Mouse (Mus musculus): ENCODE results near the gene Fam169b. TPM values are rescaled to one million over a fixed set of nuclear protein-coding genes. Genes with fewer than 3 reads are reported as not detected.
A peak's percentile ranks its signal among the peaks of the same experiment; 100 is the strongest.
"Not testable (repeated sequence)": the region's sequence is repeated elsewhere in the genome, so short reads cannot be mapped to it uniquely, and the experiment has no call there.

Gene Fam169b
- polyA plus RNA-seq, 1 experiment: 114 TPM

DNA sequence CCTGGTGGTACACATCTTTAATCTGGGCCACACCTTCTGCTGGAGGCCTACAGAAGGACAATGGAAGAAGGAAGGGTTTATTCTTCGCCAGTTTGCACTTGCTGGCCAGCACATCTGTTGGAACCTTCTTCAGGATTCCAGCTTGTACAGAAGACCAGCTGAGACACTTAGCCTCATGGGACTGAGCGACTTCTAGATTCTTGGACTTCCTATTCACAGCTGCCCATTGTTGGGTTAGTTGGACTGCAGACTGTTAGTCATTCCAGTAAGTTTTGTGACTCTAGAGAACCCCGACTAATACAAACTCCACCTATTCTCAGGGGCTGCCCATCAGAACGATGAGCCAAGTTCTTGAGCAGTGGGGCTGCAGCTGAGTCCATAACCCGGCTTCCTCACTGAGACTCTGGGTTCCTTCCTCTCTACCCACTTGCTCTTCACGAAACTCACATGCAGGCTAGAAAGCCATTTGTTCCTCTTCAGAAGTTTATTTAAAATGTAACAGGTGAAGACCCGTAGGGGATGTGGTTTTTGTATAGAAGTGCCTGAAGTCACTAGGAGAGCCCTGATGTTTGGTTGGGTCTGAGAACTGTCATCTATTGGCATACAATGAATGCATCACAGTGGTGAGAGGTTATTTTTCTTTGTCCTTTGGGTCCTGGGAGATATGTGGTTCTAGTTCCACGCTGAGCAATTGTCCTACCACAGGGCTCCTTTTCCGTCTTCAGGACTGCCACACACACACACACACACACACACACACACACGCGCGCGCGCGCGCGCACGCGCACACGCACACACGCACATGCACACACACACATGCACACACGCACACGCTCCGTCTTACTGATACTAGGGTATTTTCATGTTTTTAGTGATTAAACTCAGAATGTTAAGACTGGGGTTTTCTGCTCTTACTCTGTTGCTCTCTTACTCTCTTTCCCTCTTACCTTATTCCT lies 13.2 kb downstream of the Fam169b start:
- DNase-seq: peak; percentile 66
- Histone ChIP-seq H3K27me3 (ENCODE audit: control insufficient read depth, insufficient read depth, low read length) (no peaks in the 10 kb centered on the region), H3K27ac (ENCODE audit: control insufficient read depth, insufficient read depth, low read length) (peak overlapping the region; percentile 96), H3K36me3 (ENCODE audit: control insufficient read depth, insufficient read depth, low read length) (0 out of 2 replicates have a peak, but pooled peaks cover 6% of the 10 kb centered on the region), H3K4me1 (replicated peaks; ENCODE audit: control insufficient read depth, insufficient read depth, low read length) (peaks cover 59% of the 10 kb centered on the region), H3K4me3 (ENCODE audit: control insufficient read depth, insufficient read depth, low read length) (peak overlapping the region; percentile 16)
- TF ChIP-seq POLR2A (IDR thresholded peaks at IDR 0.05; ENCODE audit: control insufficient read depth, extremely low read depth, insufficient read depth, low read length, poor library complexity) (no peak), CTCF (IDR thresholded peaks at IDR 0.05; ENCODE audit: borderline replicate concordance, control insufficient read depth, extremely low read depth, insufficient read depth, low read length, poor library complexity) (no peak)
- WGBS: 67% methylated on average over 24 of the region's 24 CpGs

DNA sequence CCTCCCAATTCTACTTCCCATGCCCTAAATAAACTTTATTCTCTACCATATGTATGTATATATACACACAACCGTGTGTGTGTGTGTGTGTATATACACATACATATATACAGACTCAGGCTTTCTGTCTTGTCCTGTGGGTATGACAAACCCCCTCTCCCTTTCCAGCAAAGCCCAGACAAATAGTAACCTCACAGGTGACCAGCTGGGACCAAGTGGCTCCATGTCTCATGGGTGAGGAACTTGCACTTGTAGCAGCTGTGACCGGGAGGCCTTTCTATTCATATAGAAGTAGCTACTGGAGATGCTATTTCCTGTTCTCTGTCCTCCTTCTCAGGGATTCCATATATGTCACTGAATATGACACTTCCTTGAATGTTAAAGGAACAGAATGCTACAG lies 13.9 kb downstream of the Fam169b start:
- DNase-seq: no peak
- Histone ChIP-seq H3K4me1 (replicated peaks; ENCODE audit: control insufficient read depth, insufficient read depth, low read length) (peaks cover 58% of the 10 kb centered on the region), H3K36me3 (ENCODE audit: control insufficient read depth, insufficient read depth, low read length) (0 out of 2 replicates have a peak, but pooled peaks cover 6% of the 10 kb centered on the region), H3K27ac (ENCODE audit: control insufficient read depth, insufficient read depth, low read length) (peak overlapping the region; percentile 96), H3K27me3 (ENCODE audit: control insufficient read depth, insufficient read depth, low read length) (no peaks in the 10 kb centered on the region), H3K4me3 (ENCODE audit: control insufficient read depth, insufficient read depth, low read length) (peak overlapping the region; percentile 33; the same call in 1 of the 2 replicates)
- WGBS: 34% methylated on average over 2 of the region's 2 CpGs
- TF ChIP-seq CTCF (IDR thresholded peaks at IDR 0.05; ENCODE audit: borderline replicate concordance, control insufficient read depth, extremely low read depth, insufficient read depth, low read length, poor library complexity): no peak
- no peak for TF ChIP-seq POLR2A (IDR thresholded peaks at IDR 0.05; ENCODE audit: control insufficient read depth, extremely low read depth, insufficient read depth, low read length, poor library complexity)

DNA sequence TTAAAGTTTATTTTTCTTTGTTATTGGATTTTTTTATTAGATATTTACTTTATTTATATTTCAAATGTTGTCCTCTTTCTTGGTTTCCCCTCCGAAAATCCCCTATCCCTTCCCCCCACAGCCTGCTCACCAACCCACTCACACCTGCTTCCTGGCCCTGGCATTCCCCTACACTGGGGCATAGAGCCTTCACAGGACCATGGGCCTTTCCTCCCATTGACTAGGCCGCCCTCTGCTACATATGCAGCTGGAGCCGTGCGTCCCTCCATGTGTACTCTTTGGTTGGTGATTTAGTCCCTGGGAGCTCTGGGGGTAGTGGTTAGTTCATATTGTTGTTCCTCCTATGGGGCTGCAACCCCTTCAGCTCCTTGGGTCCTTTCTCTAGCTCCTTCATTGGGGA lies 14.4 kb downstream of the Fam169b start:
- not testable (repeated sequence) for H3K27me3 ChIP-seq (ENCODE audit: control insufficient read depth, insufficient read depth, low read length)
- 28% methylated on average over 4 of the region's 4 CpGs for WGBS

DNA sequence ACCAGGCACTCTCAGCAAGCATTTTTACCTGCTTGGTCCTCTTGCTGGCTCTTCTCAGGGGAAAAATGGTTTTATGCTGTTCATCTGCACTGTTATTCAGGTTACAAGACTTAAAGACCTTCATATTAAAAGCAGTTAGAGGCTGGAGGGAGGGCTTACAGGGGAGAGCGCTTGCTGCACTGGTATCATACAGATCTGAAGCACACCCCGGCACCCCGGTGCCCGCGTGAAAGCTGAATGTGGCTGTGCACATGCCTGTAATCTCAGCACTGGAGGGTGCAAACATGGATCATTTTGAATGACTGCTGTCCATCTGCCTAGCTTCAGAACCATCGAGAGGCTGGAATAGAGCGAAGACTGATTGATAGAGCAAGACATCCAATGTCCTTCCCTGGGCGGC lies 15.4 kb downstream of the Fam169b start:
- no peak for DNase-seq
- Histone ChIP-seq H3K27me3 (ENCODE audit: control insufficient read depth, insufficient read depth, low read length) (no peaks in the 10 kb centered on the region), H3K27ac (ENCODE audit: control insufficient read depth, insufficient read depth, low read length) (peak overlapping the region; percentile 49)

More for the DNA sequence above, 14.4 kb downstream of the Fam169b start:
- peak overlapping the region; percentile 96 for H3K27ac ChIP-seq (ENCODE audit: control insufficient read depth, insufficient read depth, low read length)
- peak; percentile 51 for DNase-seq
- H3K4me3 ChIP-seq (ENCODE audit: control insufficient read depth, insufficient read depth, low read length): peak overlapping the region; percentile 29
- H3K4me1 ChIP-seq (replicated peaks; ENCODE audit: control insufficient read depth, insufficient read depth, low read length): peaks cover 62% of the 10 kb centered on the region
- H3K36me3 ChIP-seq (ENCODE audit: control insufficient read depth, insufficient read depth, low read length): not testable (repeated sequence)

GRCm38 (mm10) chr7:68291603-68292002 lies 18.0 kb downstream of the Fam169b start:
- DNase-seq: no peak
- TF ChIP-seq POLR2A (IDR thresholded peaks at IDR 0.05; ENCODE audit: control insufficient read depth, extremely low read depth, insufficient read depth, low read length, poor library complexity) (no peak), CTCF (IDR thresholded peaks at IDR 0.05; ENCODE audit: borderline replicate concordance, control insufficient read depth, extremely low read depth, insufficient read depth, low read length, poor library complexity) (no peak)
- H3K27ac ChIP-seq (ENCODE audit: control insufficient read depth, insufficient read depth, low read length): peak overlapping the region; percentile 69

More for the DNA sequence above, 15.4 kb downstream of the Fam169b start:
- WGBS: 67% methylated on average over 8 of the region's 8 CpGs
- H3K4me3 ChIP-seq (ENCODE audit: control insufficient read depth, insufficient read depth, low read length): no peak overlapping the region
- 0 out of 2 replicates have a peak, but pooled peaks cover 4% of the 10 kb centered on the region for H3K36me3 ChIP-seq (ENCODE audit: control insufficient read depth, insufficient read depth, low read length)
- peaks cover 64% of the 10 kb centered on the region for H3K4me1 ChIP-seq (replicated peaks; ENCODE audit: control insufficient read depth, insufficient read depth, low read length)
- TF ChIP-seq POLR2A (IDR thresholded peaks at IDR 0.05; ENCODE audit: control insufficient read depth, extremely low read depth, insufficient read depth, low read length, poor library complexity) (no peak), CTCF (IDR thresholded peaks at IDR 0.05; ENCODE audit: borderline replicate concordance, control insufficient read depth, extremely low read depth, insufficient read depth, low read length, poor library complexity) (no peak)

GRCm38 (mm10) chr7:68293997-68294789 lies 20.6 kb downstream of the Fam169b start:
- H3K4me3 ChIP-seq (ENCODE audit: control insufficient read depth, insufficient read depth, low read length): 0 out of 2 replicates have a peak overlapping the region, but pooled peaks have one; percentile 10
- H3K36me3 ChIP-seq (ENCODE audit: control insufficient read depth, insufficient read depth, low read length): no peaks in the 10 kb centered on the region
- WGBS: 59% methylated on average over 16 of the region's 16 CpGs
- no peak for DNase-seq
- no peak for TF ChIP-seq POLR2A (IDR thresholded peaks at IDR 0.05; ENCODE audit: control insufficient read depth, extremely low read depth, insufficient read depth, low read length, poor library complexity)
- peak overlapping the region; percentile 89 for H3K27ac ChIP-seq (ENCODE audit: control insufficient read depth, insufficient read depth, low read length)
- no peaks in the 10 kb centered on the region for H3K27me3 ChIP-seq (ENCODE audit: control insufficient read depth, insufficient read depth, low read length)
- H3K4me1 ChIP-seq (replicated peaks; ENCODE audit: control insufficient read depth, insufficient read depth, low read length): peaks cover 58% of the 10 kb centered on the region

More at GRCm38 (mm10) chr7:68291603-68292002, 18.0 kb downstream of the Fam169b start:
- peaks cover 56% of the 10 kb centered on the region for H3K4me1 ChIP-seq (replicated peaks; ENCODE audit: control insufficient read depth, insufficient read depth, low read length)
- H3K4me3 ChIP-seq (ENCODE audit: control insufficient read depth, insufficient read depth, low read length): no peak overlapping the region
- H3K27me3 ChIP-seq (ENCODE audit: control insufficient read depth, insufficient read depth, low read length): no peaks in the 10 kb centered on the region
- WGBS: 16% methylated on average over 1 of the region's 1 CpGs
- H3K36me3 ChIP-seq (ENCODE audit: control insufficient read depth, insufficient read depth, low read length): no peaks in the 10 kb centered on the region

Data from thymus, adult 2 months (tissue).